Mouse (Mus musculus): Measurements from ENCODE around the gene Gabarapl2.

DNA sequence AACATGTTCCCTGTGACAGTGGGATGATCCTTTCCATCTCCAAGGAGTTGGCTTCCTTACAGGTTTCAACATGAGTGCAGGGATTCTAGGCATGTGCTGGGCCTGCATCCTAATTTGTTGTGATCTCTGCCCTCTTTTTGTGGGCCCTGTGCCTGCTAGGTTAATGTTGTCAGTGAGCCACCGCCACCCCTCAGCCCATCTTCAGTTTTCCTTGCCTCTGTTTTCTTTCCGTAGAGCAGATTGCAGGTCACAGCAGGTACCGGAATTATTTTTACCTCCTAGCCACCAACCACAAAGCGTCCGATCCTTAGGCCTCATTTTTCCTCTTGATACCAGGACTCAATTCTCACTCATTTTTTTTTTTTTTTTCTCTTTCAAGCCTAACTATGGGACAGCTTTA, 11.4 kb downstream of the Gabarapl2 start:
- TF ChIP-seq GATA1 (IDR thresholded peaks at IDR 0.05; ENCODE audit: borderline replicate concordance, low read length) (no peak), FLI1 (IDR thresholded peaks at IDR 0.05; ENCODE audit: low read length) (no peak)
